Mouse (Mus musculus) C2C12 (cell line): ENCODE data around the gene Terb1.

Source experiments
- CTCF ChIP-seq: IDR thresholded peaks from one replicate; pipeline ENCODE4 v1.5.1; 2011; ENCODE audit not compliant: control insufficient read depth, insufficient read depth, insufficient read length
- FOSL1 ChIP-seq: IDR thresholded peaks from one replicate; pipeline ENCODE4 v1.8.0; 2011; ENCODE audit warnings: mild to moderate bottlenecking, low read length; ENCODE audit not compliant: poor library complexity, insufficient read depth, severe bottlenecking
- MAX ChIP-seq: IDR thresholded peaks from one replicate; pipeline ENCODE4 v1.6.1; 2011; ENCODE audit warnings: mild to moderate bottlenecking, control low read depth
- MYOD1 ChIP-seq: IDR thresholded peaks from one replicate; pipeline ENCODE4 v1.6.1; 2011; ENCODE audit warnings: low read depth; ENCODE audit not compliant: control insufficient read depth, insufficient read length
- USF1 ChIP-seq: IDR thresholded peaks from one replicate; pipeline ENCODE4 v1.6.1; 2011; ENCODE audit warnings: low read depth, mild to moderate bottlenecking, control low read depth, moderate library complexity

DNA sequence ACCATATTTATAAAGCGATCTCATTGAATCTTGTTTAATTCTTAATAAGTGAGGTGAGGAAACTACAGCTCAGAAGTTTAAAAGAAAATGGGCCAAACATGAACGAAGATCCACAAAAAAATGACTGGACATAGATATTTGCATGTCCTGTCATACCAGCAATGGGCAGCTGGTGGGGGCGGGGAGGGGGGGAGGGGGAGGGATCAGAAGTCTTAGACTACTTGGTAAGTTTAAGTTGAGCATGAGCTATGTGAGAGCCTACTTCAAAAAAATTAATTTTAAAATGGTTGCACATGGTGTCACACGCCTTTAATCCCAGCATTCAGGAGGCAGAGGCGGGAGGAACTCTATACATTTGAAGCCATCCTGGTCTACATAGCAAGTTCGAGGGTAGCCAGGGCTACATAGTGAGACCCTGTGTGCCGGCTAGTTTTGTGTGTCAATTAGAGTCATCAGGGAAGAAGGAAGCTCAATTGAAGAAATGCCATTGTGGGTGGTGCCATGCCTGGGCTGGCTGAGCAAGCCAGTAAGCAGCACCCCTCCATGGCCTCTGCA, 66.5 kb downstream of the Terb1 start:
- no peak for TF ChIP-seq CTCF
- no peak for TF ChIP-seq USF1
- TF ChIP-seq MAX = no peak
- TF ChIP-seq MYOD1 = no peak
- TF ChIP-seq FOSL1 = no peak
